8 mouse cellular contexts compared by ENCODE assay signal in the genomic region with DNA sequence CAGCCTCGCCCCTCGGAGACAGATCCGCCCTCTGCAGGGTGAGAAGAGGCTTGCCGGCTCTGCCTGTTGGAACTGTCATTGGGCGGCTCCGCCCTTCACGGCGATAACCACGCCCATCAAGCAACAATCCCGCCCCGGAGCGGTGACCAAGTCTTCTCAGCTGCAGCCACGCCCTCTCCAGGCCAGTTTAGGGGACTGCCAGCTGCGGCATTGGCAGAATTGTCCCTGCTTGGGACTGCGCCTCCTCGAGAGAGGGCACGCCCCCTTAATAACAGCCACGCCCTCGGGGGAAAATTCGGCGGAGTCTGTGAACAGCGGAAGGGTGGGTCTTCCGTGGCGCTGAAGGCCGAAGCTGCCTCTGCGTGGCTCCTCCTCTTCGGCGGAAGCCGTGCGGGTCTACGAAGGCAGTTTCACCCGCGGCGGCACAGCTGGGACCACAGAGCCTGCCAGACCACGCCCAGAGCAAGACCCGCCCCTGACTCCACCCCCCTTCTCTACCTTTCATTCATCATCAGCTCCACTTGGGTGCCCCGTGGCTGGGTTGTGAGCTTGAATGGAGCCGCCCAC. TPM values are rescaled to one million over a fixed set of nuclear protein-coding genes. Genes with fewer than 3 reads are reported as not detected.
DNase-seq lines count a peak whose midpoint lies in the region; ATAC-seq lines count a peak whose summit lies in the region.

No protein-coding gene starts in this region.

- DNase-seq in adrenal gland, adult (ENCODE audit: inconsistent age in 2 of 2, low spot score in 1 of 2): peak; percentile 100
- DNase-seq in embryo, embryonic 10.5 days (ENCODE audit: low spot score): peak; percentile 99
- peak; percentile 99 for DNase-seq in gastrocnemius, postnatal 14 days
- DNase-seq in left cerebral cortex, postnatal 10 days (ENCODE audit: extremely low spot score in 1 of 2, low spot score in 2 of 2): peak; percentile 97 to 99
- peak; percentile 98 for DNase-seq in right cerebral cortex, postnatal 25 days
- peak; percentile 98 to 100 for DNase-seq in urinary bladder, postnatal 4 days (ENCODE audit: low spot score in 2 of 2)

- intact Hi-C loops in gastrocnemius, postnatal 14 days (cut with DNase I; ENCODE audit: low total_unique reads): no loop called here
- intact Hi-C loops in left cerebral cortex, postnatal 10 days (cut with DNase I): no loop called here

- ATAC-seq in inflammation-experienced regulatory T-cells, adult 6 months: peak; percentile 88
- peak; percentile 93 for ATAC-seq in megakaryocyte-erythroid progenitor cell, adult 5-6 weeks (replicated peaks; ENCODE audit: low FRiP score, low TSS enrichment, poor library complexity, severe bottlenecking)

RNA-seq across cellular contexts. Expression of a gene that starts 0.4 kb away (rescaled TPM):
- 1 to 10 TPM; 5.5 to 7.2 TPM for total RNA-seq in gastrocnemius, postnatal 14 days (2021)
- 1 to 10 TPM; 4.4 to 8.4 (median 7.1) TPM for polyA plus RNA-seq in inflammation-experienced regulatory T-cells, adult 6 months (2017; shearing (Covaris generic))
- total RNA-seq in left cerebral cortex, postnatal 10 days (2021): 10 to 100 TPM; 60.8 to 62.0 TPM
- total RNA-seq in megakaryocyte-erythroid progenitor cell, adult 5-6 weeks (2014; fragmentation: Nextera tagmentation): 6.9 and 8.4 TPM in 2 replicates
- 3.3 and 3.8 TPM in 2 replicates for total RNA-seq in megakaryocyte-erythroid progenitor cell, adult 5-6 weeks (2017)

RNA-seq across cellular contexts. Expression of a gene that starts 49.5 kb away (rescaled TPM):
- total RNA-seq in gastrocnemius, postnatal 14 days (2021): 100 to 1,000 TPM; 110 to 114 TPM
- polyA plus RNA-seq in inflammation-experienced regulatory T-cells, adult 6 months (2017; shearing (Covaris generic)): 100 to 1,000 TPM in 1 of 3 experiments, 10 to 100 TPM in 2; 92.8 to 133 (median 95.4) TPM
- total RNA-seq in left cerebral cortex, postnatal 10 days (2021): 100 to 1,000 TPM; 298 to 310 TPM
- total RNA-seq in megakaryocyte-erythroid progenitor cell, adult 5-6 weeks (2014; fragmentation: Nextera tagmentation): 253 and 273 TPM in 2 replicates
- 220 and 233 TPM in 2 replicates for total RNA-seq in megakaryocyte-erythroid progenitor cell, adult 5-6 weeks (2017)

RNA-seq across cellular contexts. Expression of a gene that starts 58.3 kb away (rescaled TPM):
- total RNA-seq in gastrocnemius, postnatal 14 days (2021): 100 to 1,000 TPM; 123 to 198 TPM
- under 1 TPM in 1 of 3 experiments, not detected in 2; 0.19 TPM for polyA plus RNA-seq in inflammation-experienced regulatory T-cells, adult 6 months (2017; shearing (Covaris generic))
- 10 to 100 TPM; 59.4 to 77.7 TPM for total RNA-seq in left cerebral cortex, postnatal 10 days (2021)
- not detected in 2 replicates for total RNA-seq in megakaryocyte-erythroid progenitor cell, adult 5-6 weeks (2014; fragmentation: Nextera tagmentation)
- total RNA-seq in megakaryocyte-erythroid progenitor cell, adult 5-6 weeks (2017): not detected in 2 replicates

Comparison
In these comparisons a context has a peak if more than half of its experiments do, and no peak if none do; other contexts are left out.
1. Peak in every context shown above with its lines: DNase-seq and ATAC-seq.
2. RNA of a gene that starts 0.4 kb away (total RNA-seq): 60.8 to 62.0 TPM in left cerebral cortex, postnatal 10 days; 5.5 to 7.2 TPM in gastrocnemius, postnatal 14 days and 3.3 to 8.4 TPM in megakaryocyte-erythroid progenitor cell, adult 5-6 weeks; every median in the first group is over 4 times any median in the second.
3. RNA of a gene that starts 58.3 kb away (total RNA-seq): 123 to 198 TPM in gastrocnemius, postnatal 14 days and 59.4 to 77.7 TPM in left cerebral cortex, postnatal 10 days; not detected in megakaryocyte-erythroid progenitor cell, adult 5-6 weeks; every median in the first group is over 10 times any median in the second.